Mouse (Mus musculus): Measurements from ENCODE around the gene Usf2. TPM values are rescaled to one million over a fixed set of nuclear protein-coding genes. Genes with fewer than 3 reads are reported as not detected.

Usf2 gene
- polyA plus RNA-seq, 1 experiment = 288 TPM

GRCm38 (mm10) chr7:30920217-30920616 is 36.4 kb downstream of the Usf2 start:
- H3K27ac ChIP-seq (ENCODE audit: control insufficient read depth, insufficient read depth, low read length) = no peak overlapping the region
- no peaks in the 10 kb centered on the region for H3K27me3 ChIP-seq (ENCODE audit: control insufficient read depth, insufficient read depth, low read length)
- no peaks in the 10 kb centered on the region for H3K36me3 ChIP-seq (ENCODE audit: control insufficient read depth, insufficient read depth, low read length)
- H3K4me1 ChIP-seq (replicated peaks; ENCODE audit: control insufficient read depth, insufficient read depth, low read length) = no peaks in the 10 kb centered on the region
- TF ChIP-seq POLR2A (IDR thresholded peaks at IDR 0.05; ENCODE audit: control insufficient read depth, extremely low read depth, insufficient read depth, low read length, poor library complexity) = no peak
- no peak for TF ChIP-seq CTCF (IDR thresholded peaks at IDR 0.05; ENCODE audit: borderline replicate concordance, control insufficient read depth, extremely low read depth, insufficient read depth, low read length, poor library complexity)
- WGBS = 80% methylated on average over 3 of the region's 3 CpGs
- no peak overlapping the region for H3K4me3 ChIP-seq (ENCODE audit: control insufficient read depth, insufficient read depth, low read length)
- no peak for DNase-seq

- TF ChIP-seq CTCF (IDR thresholded peaks at IDR 0.05; ENCODE audit: borderline replicate concordance, control insufficient read depth, extremely low read depth, insufficient read depth, low read length, poor library complexity) (no peak), POLR2A (IDR thresholded peaks at IDR 0.05; ENCODE audit: control insufficient read depth, extremely low read depth, insufficient read depth, low read length, poor library complexity) (no peak)
- WGBS = 30% methylated on average over 4 of the region's 4 CpGs
- no peaks in the 10 kb centered on the region for H3K4me1 ChIP-seq (replicated peaks; ENCODE audit: control insufficient read depth, insufficient read depth, low read length)
- H3K4me3 ChIP-seq (ENCODE audit: control insufficient read depth, insufficient read depth, low read length) = no peak overlapping the region
- H3K27ac ChIP-seq (ENCODE audit: control insufficient read depth, insufficient read depth, low read length) = no peak overlapping the region
- DNase-seq = no peak
- H3K36me3 ChIP-seq (ENCODE audit: control insufficient read depth, insufficient read depth, low read length) = no peaks in the 10 kb centered on the region
- H3K27me3 ChIP-seq (ENCODE audit: control insufficient read depth, insufficient read depth, low read length) = no peaks in the 10 kb centered on the region
Observed at GRCm38 (mm10) chr7:30917219-30917618, 39.4 kb downstream of the Usf2 start.

- 84% methylated on average over 6 of the region's 6 CpGs for WGBS
Observed at GRCm38 (mm10) chr7:30916713-30917112, 39.9 kb downstream of the Usf2 start.

GRCm38 (mm10) chr7:30914732-30915131 is 41.9 kb downstream of the Usf2 start, which contains the start of gene Mag:
Gene Mag (minus strand): TSS chr7:30914873.
- WGBS = 89% methylated on average over 8 of the region's 8 CpGs

More at GRCm38 (mm10) chr7:30916713-30917112, 39.9 kb downstream of the Usf2 start:
- no peak overlapping the region for H3K27ac ChIP-seq (ENCODE audit: control insufficient read depth, insufficient read depth, low read length)
- no peaks in the 10 kb centered on the region for H3K36me3 ChIP-seq (ENCODE audit: control insufficient read depth, insufficient read depth, low read length)
- no peak for DNase-seq
- H3K4me3 ChIP-seq (ENCODE audit: control insufficient read depth, insufficient read depth, low read length) = no peak overlapping the region
- H3K27me3 ChIP-seq (ENCODE audit: control insufficient read depth, insufficient read depth, low read length) = no peaks in the 10 kb centered on the region
- TF ChIP-seq CTCF (IDR thresholded peaks at IDR 0.05; ENCODE audit: borderline replicate concordance, control insufficient read depth, extremely low read depth, insufficient read depth, low read length, poor library complexity) (no peak), POLR2A (IDR thresholded peaks at IDR 0.05; ENCODE audit: control insufficient read depth, extremely low read depth, insufficient read depth, low read length, poor library complexity) (no peak)
- H3K4me1 ChIP-seq (replicated peaks; ENCODE audit: control insufficient read depth, insufficient read depth, low read length) = no peaks in the 10 kb centered on the region

GRCm38 (mm10) chr7:30909773-30910172 is 46.8 kb downstream of the Usf2 start:
- no peak overlapping the region for H3K27ac ChIP-seq (ENCODE audit: control insufficient read depth, insufficient read depth, low read length)
- H3K4me1 ChIP-seq (replicated peaks; ENCODE audit: control insufficient read depth, insufficient read depth, low read length) = peaks cover 14% of the 10 kb centered on the region
- no peak overlapping the region for H3K4me3 ChIP-seq (ENCODE audit: control insufficient read depth, insufficient read depth, low read length)
- TF ChIP-seq POLR2A (IDR thresholded peaks at IDR 0.05; ENCODE audit: control insufficient read depth, extremely low read depth, insufficient read depth, low read length, poor library complexity) (no peak), CTCF (IDR thresholded peaks at IDR 0.05; ENCODE audit: borderline replicate concordance, control insufficient read depth, extremely low read depth, insufficient read depth, low read length, poor library complexity) (no peak)
- H3K36me3 ChIP-seq (ENCODE audit: control insufficient read depth, insufficient read depth, low read length) = no peaks in the 10 kb centered on the region
- no peak for DNase-seq
- H3K27me3 ChIP-seq (ENCODE audit: control insufficient read depth, insufficient read depth, low read length) = no peaks in the 10 kb centered on the region; the same call in 1 of the 2 replicates
- WGBS = 10% methylated on average over 6 of the region's 6 CpGs

More at GRCm38 (mm10) chr7:30914732-30915131, 41.9 kb downstream of the Usf2 start, which contains the start of gene Mag:
- TF ChIP-seq POLR2A (IDR thresholded peaks at IDR 0.05; ENCODE audit: control insufficient read depth, extremely low read depth, insufficient read depth, low read length, poor library complexity) (no peak), CTCF (IDR thresholded peaks at IDR 0.05; ENCODE audit: borderline replicate concordance, control insufficient read depth, extremely low read depth, insufficient read depth, low read length, poor library complexity) (no peak)
- Histone ChIP-seq H3K4me1 (replicated peaks; ENCODE audit: control insufficient read depth, insufficient read depth, low read length) (peaks cover 4% of the 10 kb centered on the region), H3K4me3 (ENCODE audit: control insufficient read depth, insufficient read depth, low read length) (no peak within 1 kb of the TSS), H3K36me3 (ENCODE audit: control insufficient read depth, insufficient read depth, low read length) (no peaks in the 10 kb centered on the region), H3K27ac (ENCODE audit: control insufficient read depth, insufficient read depth, low read length) (no peak within 1 kb of the TSS), H3K27me3 (ENCODE audit: control insufficient read depth, insufficient read depth, low read length) (no peaks in the 10 kb centered on the region)
- no peak for DNase-seq

- TF ChIP-seq CTCF (IDR thresholded peaks at IDR 0.05; ENCODE audit: borderline replicate concordance, control insufficient read depth, extremely low read depth, insufficient read depth, low read length, poor library complexity) (no peak), POLR2A (IDR thresholded peaks at IDR 0.05; ENCODE audit: control insufficient read depth, extremely low read depth, insufficient read depth, low read length, poor library complexity) (no peak)
- no peak overlapping the region for H3K27ac ChIP-seq (ENCODE audit: control insufficient read depth, insufficient read depth, low read length)
- H3K36me3 ChIP-seq (ENCODE audit: control insufficient read depth, insufficient read depth, low read length) = no peaks in the 10 kb centered on the region
- no peaks in the 10 kb centered on the region; the same call in 1 of the 2 replicates for H3K27me3 ChIP-seq (ENCODE audit: control insufficient read depth, insufficient read depth, low read length)
- no peak for DNase-seq
- peaks cover 14% of the 10 kb centered on the region for H3K4me1 ChIP-seq (replicated peaks; ENCODE audit: control insufficient read depth, insufficient read depth, low read length)
- 29% methylated on average over 17 of the region's 17 CpGs for WGBS
- no peak overlapping the region for H3K4me3 ChIP-seq (ENCODE audit: control insufficient read depth, insufficient read depth, low read length)
Observed at GRCm38 (mm10) chr7:30908992-30909431, 47.6 kb downstream of the Usf2 start.

Measured in thymus, adult 2 months (tissue).